Mouse (Mus musculus) midbrain, embryonic 16.5 days (tissue): Measurements from ENCODE around the gene Zfp646. TPM values are rescaled to one million over a fixed set of nuclear protein-coding genes. Genes with fewer than 3 reads are reported as not detected.

Experiments used
- ATAC-seq: fragments of 200-750 bp; cut with Nextera tagmentation; 2 replicates; pipeline ENCODE4 v1.8.0; 2017; ENCODE audit warnings: moderate TSS enrichment
- H3K27ac ChIP-seq: fragments of 300-500 bp; sonication (generic); 2 replicates; pipeline ENCODE4 v1.5.1; 2014; ENCODE audit warnings: mild to moderate bottlenecking, low read length, mixed read lengths
- H3K27me3 ChIP-seq: fragments of 300-500 bp; sonication (generic); 2 replicates; pipeline ENCODE4 v1.6.1; 2014; ENCODE audit warnings: low read depth, low read length, mixed read lengths; ENCODE audit not compliant: control insufficient read depth, insufficient read depth
- H3K36me3 ChIP-seq: fragments of 300-500 bp; sonication (generic); 2 replicates; pipeline ENCODE4 v1.6.1; 2014; ENCODE audit warnings: mild to moderate bottlenecking, low read length, moderate library complexity, mixed read lengths; ENCODE audit not compliant: control insufficient read depth, insufficient read depth
- H3K4me1 ChIP-seq: fragments of 300-500 bp; sonication (generic); 2 replicates; pipeline ENCODE4 v1.6.1; 2014; ENCODE audit warnings: mild to moderate bottlenecking, low read length, mixed read lengths; ENCODE audit not compliant: control insufficient read depth, insufficient read depth
- H3K4me2 ChIP-seq: fragments of 300-500 bp; sonication (generic); 2 replicates; pipeline ENCODE4 v1.6.1; 2014; ENCODE audit warnings: mild to moderate bottlenecking, low read length, mixed read lengths
- H3K4me3 ChIP-seq: fragments of 300-500 bp; sonication (generic); 2 replicates; pipeline ENCODE4 v1.5.1; 2014; ENCODE audit warnings: low read depth, mild to moderate bottlenecking, low read length, moderate library complexity, mixed read lengths
- H3K9ac ChIP-seq: fragments of 300-500 bp; sonication (generic); 2 replicates; pipeline ENCODE4 v1.6.1; 2014; ENCODE audit warnings: low read depth, low read length, mixed read lengths
- H3K9me3 ChIP-seq: fragments of 300-500 bp; sonication (generic); replicated peaks from 2 replicates; pipeline ENCODE4 v1.6.1; 2014; ENCODE audit warnings: mild to moderate bottlenecking, low read length, mixed read lengths; ENCODE audit not compliant: control insufficient read depth, poor library complexity, severe bottlenecking
- WGBS: fragments of 180-500 bp; shearing (Covaris S2); extraction: QIAGEN DNeasy Blood & Tissue Kit; methylation state at CpG from one replicate; pipeline ENCODE4 v1.1.7; 2014; 5-methylcytosine and 5-hydroxymethylcytosine counted together
- polyA plus RNA-seq: library from polyadenylated mRNA; unstranded; fragments of >200 nt; fragmentation: Nextera tagmentation; extraction: Ambion mirVana; gene quantifications from 2 replicates; pipeline ENCODE4 v1.2.1, GENCODE M21; 2015

Zfp646 gene
- polyA plus RNA-seq, 1 experiment from 2014 or later = 8.3 TPM

- Histone ChIP-seq H3K36me3 (peaks cover 6% of the 10 kb centered on the region), H3K27ac (no peak overlapping the region), H3K27me3 (0 out of 2 replicates have a peak, but pooled peaks cover under 1% of the 10 kb centered on the region), H3K4me2 (no peak overlapping the region), H3K4me3 (no peak overlapping the region), H3K9ac (no peak overlapping the region), H3K4me1 (no peaks in the 10 kb centered on the region), H3K9me3 (no peaks in the 10 kb centered on the region)
- 89% methylated on average over 6 of the region's 6 CpGs for WGBS
- ATAC-seq = no peak
Measured at GRCm38 (mm10) chr7:127922451-127923275, 46.6 kb downstream of the Zfp646 start.

GRCm38 (mm10) chr7:127923714-127924113 is 47.7 kb downstream of the Zfp646 start:
- Histone ChIP-seq H3K9me3 (no peaks in the 10 kb centered on the region), H3K4me3 (no peak overlapping the region)
- WGBS = 87% methylated on average over 5 of the region's 5 CpGs

GRCm38 (mm10) chr7:127925252-127925651 is 49.2 kb downstream of the Zfp646 start:
- Histone ChIP-seq H3K4me2 (no peak overlapping the region), H3K27me3 (peaks cover 24% of the 10 kb centered on the region), H3K9ac (no peak overlapping the region), H3K36me3 (peaks cover 6% of the 10 kb centered on the region), H3K9me3 (no peaks in the 10 kb centered on the region), H3K4me1 (no peaks in the 10 kb centered on the region), H3K4me3 (no peak overlapping the region), H3K27ac (no peak overlapping the region)
- 59% methylated on average over 5 of the region's 5 CpGs for WGBS
- no peak for ATAC-seq

More at GRCm38 (mm10) chr7:127923714-127924113, 47.7 kb downstream of the Zfp646 start:
- Histone ChIP-seq H3K4me1 (no peaks in the 10 kb centered on the region), H3K36me3 (peaks cover 6% of the 10 kb centered on the region), H3K27me3 (peaks cover 11% of the 10 kb centered on the region), H3K4me2 (no peak overlapping the region), H3K9ac (no peak overlapping the region), H3K27ac (no peak overlapping the region)
- no peak for ATAC-seq

- H3K9ac ChIP-seq = no peak overlapping the region
- no peak for ATAC-seq
- H3K27ac ChIP-seq = no peak overlapping the region
- no peaks in the 10 kb centered on the region for H3K4me1 ChIP-seq
- peaks cover 26% of the 10 kb centered on the region for H3K27me3 ChIP-seq
- 84% methylated on average over 8 of the region's 8 CpGs for WGBS
- no peak overlapping the region for H3K4me3 ChIP-seq
- H3K9me3 ChIP-seq = no peaks in the 10 kb centered on the region
- H3K4me2 ChIP-seq = no peak overlapping the region
- H3K36me3 ChIP-seq = peaks cover 6% of the 10 kb centered on the region
Measured at GRCm38 (mm10) chr7:127926066-127926465, 50.0 kb downstream of the Zfp646 start.

GRCm38 (mm10) chr7:127926846-127927245 is 50.8 kb downstream of the Zfp646 start:
- 87% methylated on average over 11 of the region's 11 CpGs for WGBS
- no peak for ATAC-seq
- Histone ChIP-seq H3K9me3 (no peaks in the 10 kb centered on the region), H3K27ac (no peak overlapping the region), H3K36me3 (peaks cover 6% of the 10 kb centered on the region), H3K4me2 (no peak overlapping the region), H3K4me3 (no peak overlapping the region), H3K9ac (no peak overlapping the region), H3K27me3 (peaks cover 26% of the 10 kb centered on the region), H3K4me1 (no peaks in the 10 kb centered on the region)

- H3K9ac ChIP-seq = no peak overlapping the region
Measured at GRCm38 (mm10) chr7:127927726-127928125, 51.7 kb downstream of the Zfp646 start.

DNA sequence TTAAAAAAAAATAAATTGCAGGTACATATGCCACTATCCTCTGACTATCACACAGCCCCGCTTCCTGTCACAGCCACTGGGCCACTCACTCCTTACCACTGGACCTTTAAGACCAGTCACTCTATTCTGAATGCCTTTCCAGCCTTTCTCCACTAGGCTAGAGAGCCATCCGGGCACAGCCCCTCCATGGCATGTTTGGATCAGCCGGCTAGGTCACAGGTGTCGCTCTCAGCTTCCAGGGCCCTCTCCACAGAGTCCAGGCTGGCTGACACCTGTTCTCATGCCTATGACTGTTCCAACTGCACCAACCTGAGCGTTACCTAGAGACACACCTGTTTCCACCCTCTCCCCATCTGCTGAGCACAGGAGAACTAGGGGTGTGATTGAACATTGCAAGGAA is 52.6 kb downstream of the Zfp646 start:
- Histone ChIP-seq H3K36me3 (peaks cover 6% of the 10 kb centered on the region), H3K4me3 (no peak overlapping the region), H3K4me1 (no peaks in the 10 kb centered on the region), H3K27ac (no peak overlapping the region), H3K4me2 (no peak overlapping the region), H3K9me3 (no peaks in the 10 kb centered on the region), H3K27me3 (peaks cover 26% of the 10 kb centered on the region), H3K9ac (no peak overlapping the region)
- 52% methylated on average over 5 of the region's 5 CpGs for WGBS
- no peak for ATAC-seq

More at GRCm38 (mm10) chr7:127927726-127928125, 51.7 kb downstream of the Zfp646 start:
- no peak overlapping the region for H3K27ac ChIP-seq
- no peak overlapping the region for H3K4me2 ChIP-seq
- H3K27me3 ChIP-seq = peaks cover 26% of the 10 kb centered on the region
- H3K9me3 ChIP-seq = no peaks in the 10 kb centered on the region
- peaks cover 6% of the 10 kb centered on the region for H3K36me3 ChIP-seq
- no peaks in the 10 kb centered on the region for H3K4me1 ChIP-seq
- WGBS = 81% methylated on average over 11 of the region's 11 CpGs
- no peak overlapping the region for H3K4me3 ChIP-seq
- ATAC-seq = no peak

DNA sequence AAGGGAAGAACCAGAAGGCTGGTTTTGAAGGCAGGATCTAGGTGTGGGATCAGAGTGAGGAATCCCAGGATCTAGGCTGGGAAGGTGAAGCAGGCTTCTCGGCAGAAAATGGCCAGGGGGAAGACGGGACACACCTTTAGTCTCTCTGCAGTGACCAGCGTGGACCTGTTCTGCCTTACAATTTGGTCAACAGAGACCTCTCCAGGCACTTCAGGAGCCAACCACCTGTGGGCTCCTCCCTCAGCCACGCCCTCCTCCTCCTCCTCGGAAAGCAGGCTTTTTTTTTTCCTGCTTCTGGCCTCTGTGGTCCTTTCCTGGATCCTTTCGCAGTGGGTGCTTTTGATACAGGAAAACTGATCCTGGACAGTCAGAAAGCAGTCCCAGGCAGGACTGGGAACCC is 53.9 kb downstream of the Zfp646 start, which contains the start of gene Prss8:
Gene Prss8, minus strand, starts transcription at position 182 of the 400 bp plus-strand sequence.
- no peak within 1 kb of the TSS for H3K9ac ChIP-seq
- WGBS = 15% methylated on average over 6 of the region's 6 CpGs
- peaks cover 26% of the 10 kb centered on the region for H3K27me3 ChIP-seq
- H3K9me3 ChIP-seq = no peaks in the 10 kb centered on the region
- peaks cover 6% of the 10 kb centered on the region; the same call in 1 of the 2 replicates for H3K36me3 ChIP-seq
- no peak within 1 kb of the TSS for H3K4me3 ChIP-seq
- ATAC-seq = no peak
- H3K4me1 ChIP-seq = peaks cover 5% of the 10 kb centered on the region
- H3K27ac ChIP-seq = no peak within 1 kb of the TSS
- H3K4me2 ChIP-seq = no peak within 1 kb of the TSS

DNA sequence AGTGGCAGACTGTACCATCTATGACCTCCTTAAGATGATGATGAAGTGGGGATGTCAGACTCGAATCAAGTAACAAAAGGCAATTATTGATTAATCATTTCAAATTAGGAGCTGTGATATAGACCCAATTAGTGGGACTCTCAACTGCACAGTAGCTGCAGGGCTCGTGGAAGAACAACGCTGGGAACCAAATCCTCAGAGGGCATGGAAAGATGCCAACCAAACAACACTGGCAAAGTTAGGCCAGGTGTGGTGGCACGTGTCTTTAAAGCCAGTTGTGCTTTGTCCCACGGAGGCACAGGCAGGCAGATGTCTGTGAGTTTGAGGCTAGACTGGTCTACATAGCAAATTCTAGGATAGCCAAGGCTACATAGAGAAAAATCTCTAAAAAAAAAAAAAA is 54.6 kb downstream of the Zfp646 start:
- H3K27ac ChIP-seq = no peak overlapping the region
- peaks cover 26% of the 10 kb centered on the region for H3K27me3 ChIP-seq
- no peak overlapping the region for H3K4me3 ChIP-seq
- peaks cover 5% of the 10 kb centered on the region for H3K4me1 ChIP-seq
- WGBS = 79% methylated on average over 5 of the region's 5 CpGs
- no peak overlapping the region for H3K4me2 ChIP-seq
- ATAC-seq = no peak
- no peaks in the 10 kb centered on the region; the same call in 1 of the 2 replicates for H3K36me3 ChIP-seq
- no peak overlapping the region for H3K9ac ChIP-seq
- no peaks in the 10 kb centered on the region for H3K9me3 ChIP-seq
